Comparison of ENCODE assay signal across 8 mouse cellular contexts in the genomic region with DNA sequence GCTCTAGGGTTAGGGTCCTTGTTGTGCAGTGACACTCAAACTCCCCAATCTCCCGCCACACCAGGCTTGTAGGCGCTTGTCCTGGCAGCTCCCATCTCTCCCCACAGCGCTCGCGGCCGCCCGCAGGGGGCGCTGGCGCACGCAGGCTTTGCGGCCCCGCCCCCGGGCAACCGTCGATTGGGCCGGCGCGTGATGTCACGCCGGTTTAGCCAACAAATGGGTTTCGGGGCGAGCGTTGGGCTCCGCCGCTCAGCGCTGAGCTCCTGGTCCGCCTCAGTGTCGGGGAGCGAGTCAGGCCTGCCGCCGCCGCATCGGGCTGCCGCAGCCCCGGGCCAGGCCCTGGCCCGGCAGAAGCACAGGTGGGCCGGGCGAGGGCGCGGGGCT. TPM values are rescaled to one million over a fixed set of nuclear protein-coding genes. Genes with fewer than 3 reads are reported as not detected.
A peak's percentile ranks its signal among the peaks of the same experiment; 100 is the strongest.
DNase-seq lines count a peak whose midpoint lies in the region; ATAC-seq and TF ChIP-seq lines count a peak whose summit lies in the region.

No protein-coding gene starts in this region.

- 0 out of 2 replicates have a peak, but pooled peaks cover 7% of the 10 kb centered on the region for H3K36me3 ChIP-seq in embryonic facial prominence, embryonic 13.5 days
- H3K36me3 ChIP-seq in heart, adult 2 months (ENCODE audit: control insufficient read depth, insufficient read depth, low read length) = no peaks in the 10 kb centered on the region; the same call in 1 of the 2 replicates
- no peaks in the 10 kb centered on the region for H3K36me3 ChIP-seq in kidney, adult 2 months (ENCODE audit: control insufficient read depth, insufficient read depth, low read length)
- no peaks in the 10 kb centered on the region for H3K36me3 ChIP-seq in limb, embryonic 11.5 days (ENCODE audit: control insufficient read depth, insufficient read depth, low read length)
- no peaks in the 10 kb centered on the region for H3K36me3 ChIP-seq in midbrain, embryonic 14.5 days (ENCODE audit: control insufficient read depth, insufficient read depth, low read length)

- no peaks in the 10 kb centered on the region for H3K27me3 ChIP-seq in embryonic facial prominence, embryonic 13.5 days
- no peaks in the 10 kb centered on the region for H3K27me3 ChIP-seq in heart, adult 2 months (ENCODE audit: control insufficient read depth, insufficient read depth, low read length)
- H3K27me3 ChIP-seq in kidney, adult 2 months (replicated peaks; ENCODE audit: control insufficient read depth, insufficient read depth, low read length) = no peaks in the 10 kb centered on the region
- no peaks in the 10 kb centered on the region for H3K27me3 ChIP-seq in limb, embryonic 11.5 days (ENCODE audit: control insufficient read depth, insufficient read depth, low read length)
- H3K27me3 ChIP-seq in midbrain, embryonic 14.5 days (ENCODE audit: control insufficient read depth, insufficient read depth, low read length) = no peaks in the 10 kb centered on the region

- H3K4me3 ChIP-seq in embryonic facial prominence, embryonic 13.5 days = peak overlapping the region; percentile 98
- peak overlapping the region; percentile 96 for H3K4me3 ChIP-seq in heart, adult 2 months
- H3K4me3 ChIP-seq in kidney, adult 2 months (ENCODE audit: insufficient read depth, low read depth, low read length) = peak overlapping the region; percentile 99
- H3K4me3 ChIP-seq in limb, embryonic 11.5 days (ENCODE audit: low read depth, low read length) = peak overlapping the region; percentile 96
- peak overlapping the region; percentile 97 for H3K4me3 ChIP-seq in midbrain, embryonic 14.5 days (replicated peaks; ENCODE audit: low read depth, low read length)

- intact Hi-C loops in heart, adult 2 months (cut with DNase I) = loop anchor here (2.0 to 10.0 kb wide), 5 partner anchors 26 to 182 kb away; a partner anchor contains a TSS

- H3K4me2 ChIP-seq in embryonic facial prominence, embryonic 13.5 days = peak overlapping the region; percentile 69
- H3K4me2 ChIP-seq in limb, embryonic 11.5 days (ENCODE audit: low read depth, severe bottlenecking) = peak overlapping the region; percentile 75
- peak overlapping the region; percentile 68 for H3K4me2 ChIP-seq in midbrain, embryonic 14.5 days (ENCODE audit: low read length)

- TF ChIP-seq CTCF in heart, adult 2 months (IDR thresholded peaks at IDR 0.05) = no peak
- peak; percentile 82 for TF ChIP-seq CTCF in kidney, adult 2 months (conservative IDR thresholded peaks at IDR 0.05; ENCODE audit: insufficient read depth, insufficient read length, low read depth, low read length)

- TF ChIP-seq EP300 in heart, adult 2 months (IDR thresholded peaks at IDR 0.05; ENCODE audit: insufficient read depth, low read depth, low read length) = peak; percentile 63; the same call in 1 of the 2 replicates

- H3K4me1 ChIP-seq in embryonic facial prominence, embryonic 13.5 days = peaks cover 15% of the 10 kb centered on the region
- peaks cover 8% of the 10 kb centered on the region for H3K4me1 ChIP-seq in heart, adult 2 months (ENCODE audit: control insufficient read depth, insufficient read depth, low read length)
- H3K4me1 ChIP-seq in kidney, adult 2 months (ENCODE audit: control insufficient read depth, insufficient read depth, low read length) = peaks cover 7% of the 10 kb centered on the region; the same call in 1 of the 2 replicates
- H3K4me1 ChIP-seq in limb, embryonic 11.5 days (ENCODE audit: control insufficient read depth, insufficient read depth, low read length) = no peaks in the 10 kb centered on the region
- H3K4me1 ChIP-seq in midbrain, embryonic 14.5 days (ENCODE audit: control insufficient read depth, insufficient read depth, low read length) = peaks cover 6% of the 10 kb centered on the region

- under 1% methylated on average over 36 of the region's 40 CpGs for WGBS in embryonic facial prominence, embryonic 13.5 days
- WGBS in heart, adult 2 months = under 1% methylated on average over 36 of the region's 40 CpGs
- WGBS in kidney, adult 2 months = under 1% methylated on average over 40 of the region's 40 CpGs
- 0% methylated on average over 37 of the region's 40 CpGs for WGBS in limb, embryonic 11.5 days
- WGBS in midbrain, embryonic 14.5 days = under 1% methylated on average over 33 of the region's 40 CpGs

- H3K27ac ChIP-seq in embryonic facial prominence, embryonic 13.5 days = peak overlapping the region; percentile 72
- H3K27ac ChIP-seq in heart, adult 2 months = peak overlapping the region; percentile 77
- H3K27ac ChIP-seq in kidney, adult 2 months (ENCODE audit: insufficient read depth, low read depth, low read length) = no peak overlapping the region
- H3K27ac ChIP-seq in limb, embryonic 11.5 days (replicated peaks; ENCODE audit: low read depth, low read length) = peak overlapping the region; percentile 72
- H3K27ac ChIP-seq in midbrain, embryonic 14.5 days (replicated peaks; ENCODE audit: low read depth, low read length) = peak overlapping the region; percentile 88

- H3K9me3 ChIP-seq in embryonic facial prominence, embryonic 13.5 days = no peaks in the 10 kb centered on the region
- no peaks in the 10 kb centered on the region for H3K9me3 ChIP-seq in limb, embryonic 11.5 days (ENCODE audit: control insufficient read depth, low read length)
- no peaks in the 10 kb centered on the region for H3K9me3 ChIP-seq in midbrain, embryonic 14.5 days (ENCODE audit: control insufficient read depth, low read length)

- H3K9ac ChIP-seq in embryonic facial prominence, embryonic 13.5 days = peak overlapping the region; percentile 99
- peak overlapping the region; percentile 89 for H3K9ac ChIP-seq in heart, adult 2 months (ENCODE audit: low read depth, low read length)
- H3K9ac ChIP-seq in limb, embryonic 11.5 days (ENCODE audit: low read length) = peak overlapping the region; percentile 87
- peak overlapping the region; percentile 95 for H3K9ac ChIP-seq in midbrain, embryonic 14.5 days (replicated peaks; ENCODE audit: low read length)

- ATAC-seq in embryonic facial prominence, embryonic 13.5 days (ENCODE audit: insufficient number of reproducible peaks, insufficient read depth, low FRiP score, low TSS enrichment, low read depth) = peak; percentile 92
- ATAC-seq in limb, embryonic 11.5 days (ENCODE audit: insufficient number of reproducible peaks, low FRiP score, low TSS enrichment, low read depth) = peak; percentile 90
- ATAC-seq in midbrain, embryonic 14.5 days (ENCODE audit: low FRiP score, low TSS enrichment) = peak; percentile 96

- peak; percentile 91 for DNase-seq in 416B (ENCODE audit: low read depth)
- DNase-seq in adrenal gland, postnatal 4 days (ENCODE audit: low spot score in 2 of 2) = peak; percentile 94 to 95
- peak; percentile 96 to 99 for DNase-seq in heart, adult 2 months
- peak; percentile 97 for DNase-seq in kidney, adult 2 months
- DNase-seq in limb, embryonic 11.5 days (ENCODE audit: low spot score) = peak; percentile 96
- peak; percentile 99 for DNase-seq in midbrain, embryonic 14.5 days
- peak; percentile 96 for DNase-seq in spleen, adult 12 weeks (ENCODE audit: low spot score)

- peaks cover 8% of the 10 kb centered on the region for H3K79me2 ChIP-seq in heart, adult 2 months (replicated peaks; ENCODE audit: control insufficient read depth, insufficient read depth, low read length)

- peak; percentile 77 for TF ChIP-seq POLR2A in heart, adult 2 months (IDR thresholded peaks at IDR 0.05; ENCODE audit: insufficient read depth, low read depth, low read length)
- TF ChIP-seq POLR2A in kidney, adult 2 months (IDR thresholded peaks at IDR 0.05; ENCODE audit: low read depth, low read length) = peak; percentile 58

RNA-seq across cellular contexts. Expression of a gene that starts 22.1 kb away (rescaled TPM):
- total RNA-seq in adrenal gland, postnatal 4 days (2021) = 10 to 100 TPM; 30.0 to 30.6 TPM
- polyA plus RNA-seq in embryonic facial prominence, embryonic 13.5 days (2015; fragmentation: Nextera tagmentation; extraction: Ambion mirVana) = 22.3 and 24.8 TPM in 2 replicates
- total RNA-seq in heart, adult 2 months (2021) = 10 to 100 TPM; 10.3 to 11.3 TPM
- polyA plus RNA-seq in heart, adult 2 months (2012; rRNA removed) = 7.4 and 8.8 TPM in 2 replicates
- 10.2 and 13.0 TPM in 2 replicates for polyA plus RNA-seq in kidney, adult 2 months (2012; rRNA removed)
- polyA plus RNA-seq in limb, embryonic 11.5 days (2014; fragmentation: Nextera tagmentation; extraction: Ambion mirVana) = 27.2 and 29.1 TPM in 2 replicates
- polyA plus RNA-seq in midbrain, embryonic 14.5 days (2014; fragmentation: Nextera tagmentation; extraction: Ambion mirVana) = 28.5 and 33.2 TPM in 2 replicates

RNA-seq across cellular contexts. Expression of a gene that starts 54.1 kb away (rescaled TPM):
- 10 to 100 TPM; 20.6 to 26.8 TPM for total RNA-seq in adrenal gland, postnatal 4 days (2021)
- polyA plus RNA-seq in embryonic facial prominence, embryonic 13.5 days (2015; fragmentation: Nextera tagmentation; extraction: Ambion mirVana) = 47.1 and 56.7 TPM in 2 replicates
- total RNA-seq in heart, adult 2 months (2021) = under 1 TPM; 0.21 to 0.89 TPM
- 0.06 and 0.32 TPM in 2 replicates for polyA plus RNA-seq in heart, adult 2 months (2012; rRNA removed)
- 0.23 and 0.33 TPM in 2 replicates for polyA plus RNA-seq in kidney, adult 2 months (2012; rRNA removed)
- 79.6 and 81.0 TPM in 2 replicates for polyA plus RNA-seq in limb, embryonic 11.5 days (2014; fragmentation: Nextera tagmentation; extraction: Ambion mirVana)
- polyA plus RNA-seq in midbrain, embryonic 14.5 days (2014; fragmentation: Nextera tagmentation; extraction: Ambion mirVana) = 5.2 and 12.6 TPM in 2 replicates
